Mouse (Mus musculus) kidney, adult 9 months (tissue): ENCODE measurements at regions not wholly inside any gene's neighbourhood (a gene's known extent, or its start where the extent isn't known, plus 50 kb on each side); places are given as distances from the start of the nearest gene placed in this dataset.

Experiments used
- DNase-seq: peaks from one replicate; pipeline ENCODE4 v3.0.0; 2022

GRCm38 (mm10) chr13:72691783-72692729 is 63.4 kb downstream of the Irx2 start:
- DNase-seq, result no peak

DNA sequence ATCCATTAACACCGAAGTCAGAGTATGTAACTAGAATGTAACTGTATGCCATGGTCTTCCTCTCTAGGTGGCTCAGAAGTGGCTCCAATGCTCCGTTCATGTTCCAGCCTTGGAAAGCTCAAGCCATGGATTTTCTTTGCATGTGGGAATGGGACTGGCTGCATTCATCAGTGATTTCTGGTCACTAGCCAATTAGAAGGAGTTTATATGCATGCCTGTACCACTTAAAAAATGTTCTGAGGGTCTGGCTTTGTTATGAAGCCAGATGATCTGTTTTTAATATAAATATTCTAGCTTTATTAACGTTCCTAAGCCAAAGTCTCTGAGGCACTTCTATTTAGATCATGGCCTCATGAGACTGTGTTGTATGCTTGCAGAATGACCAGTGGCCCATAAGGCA is 78.8 kb downstream of the Irx2 start:
- no peak for DNase-seq

- no peak for DNase-seq
Observed at GRCm38 (mm10) chr13:72708728-72709127, 80.1 kb downstream of the Irx2 start.

GRCm38 (mm10) chr13:72710051-72710450 is 81.4 kb downstream of the Irx2 start:
- no peak for DNase-seq

DNA sequence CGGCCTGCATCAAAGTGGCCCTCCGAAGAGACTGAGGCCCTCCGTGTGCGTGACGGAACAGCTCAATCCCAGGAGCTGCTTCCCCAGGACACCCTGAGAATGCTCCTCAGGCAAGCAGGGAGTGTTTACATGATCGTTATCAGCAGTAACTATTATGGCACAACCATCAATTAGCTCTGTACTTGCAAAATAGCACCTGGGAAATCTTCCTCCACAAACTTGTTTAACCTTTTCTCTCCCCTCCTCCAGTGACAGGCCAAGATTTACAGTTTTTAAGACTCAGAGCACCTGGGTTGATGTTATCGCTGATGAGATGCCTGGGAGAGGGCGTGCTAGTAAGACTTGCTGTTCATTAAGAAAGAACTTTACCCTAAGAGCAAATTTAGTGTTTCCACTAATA is 82.5 kb downstream of the Irx2 start:
- DNase-seq, result no peak

- no peak for DNase-seq
Observed at GRCm38 (mm10) chr13:72711842-72712330, 83.3 kb downstream of the Irx2 start.

DNA sequence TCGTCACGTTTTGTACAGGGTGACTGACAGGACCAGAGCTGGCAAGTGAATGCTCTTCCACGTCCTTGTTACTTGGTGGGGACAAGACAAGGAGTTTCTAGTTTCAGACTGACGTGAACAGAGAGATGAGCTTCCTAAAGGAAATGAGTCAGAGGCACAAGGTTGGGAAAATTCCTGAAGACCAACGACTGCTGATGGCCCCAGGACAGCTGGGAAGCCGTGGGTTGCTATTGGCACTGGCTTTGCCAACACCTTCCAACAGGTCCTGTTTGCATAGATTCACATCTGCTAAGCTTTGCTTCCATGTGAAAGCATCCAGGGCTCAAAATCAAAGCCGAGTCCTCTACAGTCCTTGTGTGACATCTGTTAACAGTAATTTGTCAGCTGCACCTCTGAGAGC is 86.2 kb downstream of the Irx2 start:
- DNase-seq, result no peak

GRCm38 (mm10) chr13:72715959-72716680 is 87.5 kb downstream of the Irx2 start:
- no peak for DNase-seq

DNA sequence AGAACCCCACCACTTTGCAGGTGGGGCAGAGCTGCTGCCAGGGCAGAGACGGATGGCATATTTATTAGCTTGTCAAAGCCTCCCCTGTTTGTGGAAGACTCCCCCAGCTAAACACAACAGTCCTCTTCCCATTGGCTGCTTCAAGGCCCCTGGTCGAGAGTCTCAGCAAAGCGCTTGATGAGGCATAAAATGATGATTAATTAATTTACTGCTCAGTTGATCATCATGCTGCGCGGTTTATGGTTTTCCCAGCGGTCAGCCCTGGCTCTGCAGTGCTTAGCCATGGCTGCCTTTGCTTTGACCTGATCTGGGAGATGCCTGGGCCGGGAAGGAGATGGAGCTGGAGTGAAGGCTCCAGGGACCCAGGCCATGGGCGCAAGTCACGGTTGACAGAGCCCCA is 98.5 kb downstream of the Irx2 start:
- no peak for DNase-seq

DNA sequence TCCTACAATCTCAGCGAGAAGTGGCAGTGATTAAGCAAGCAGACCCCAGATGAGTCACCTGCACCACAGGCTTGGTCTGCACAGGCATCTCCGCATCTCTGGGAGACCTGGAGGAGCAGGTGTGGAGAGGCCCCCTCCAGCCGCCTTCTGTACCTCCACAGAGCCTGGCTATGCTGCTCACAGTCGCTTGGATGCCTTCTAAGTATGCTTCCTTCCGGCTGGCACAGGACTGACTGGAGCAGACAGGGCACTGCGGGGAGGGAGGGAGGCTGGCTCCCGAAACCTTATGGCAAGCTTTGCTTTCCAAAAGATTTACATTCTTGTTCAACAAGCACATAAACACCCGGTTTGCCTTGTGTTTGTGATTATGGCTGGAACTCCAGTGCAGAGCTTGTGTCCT is 107.3 kb downstream of the Irx2 start:
- no peak for DNase-seq

DNA sequence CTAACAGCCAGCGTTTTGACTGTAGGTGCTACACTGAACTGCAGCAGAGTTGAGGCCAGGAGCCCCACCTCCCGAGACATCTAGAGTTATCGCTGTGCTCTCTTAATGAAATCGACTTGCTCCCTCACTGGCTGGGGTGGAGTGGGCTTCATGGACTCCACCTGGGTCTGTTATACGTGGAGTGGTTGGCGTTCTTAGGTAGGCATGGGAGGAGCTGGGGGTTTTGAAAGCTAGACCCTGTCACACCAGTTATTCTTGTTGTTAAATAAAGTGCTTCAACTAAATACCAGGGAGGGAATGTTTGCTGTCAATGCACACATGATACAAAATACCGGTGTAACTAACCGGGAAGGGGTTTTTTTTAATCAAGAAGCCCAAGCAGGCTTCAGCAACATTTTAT is 108.4 kb downstream of the Irx2 start:
- no peak for DNase-seq

DNA sequence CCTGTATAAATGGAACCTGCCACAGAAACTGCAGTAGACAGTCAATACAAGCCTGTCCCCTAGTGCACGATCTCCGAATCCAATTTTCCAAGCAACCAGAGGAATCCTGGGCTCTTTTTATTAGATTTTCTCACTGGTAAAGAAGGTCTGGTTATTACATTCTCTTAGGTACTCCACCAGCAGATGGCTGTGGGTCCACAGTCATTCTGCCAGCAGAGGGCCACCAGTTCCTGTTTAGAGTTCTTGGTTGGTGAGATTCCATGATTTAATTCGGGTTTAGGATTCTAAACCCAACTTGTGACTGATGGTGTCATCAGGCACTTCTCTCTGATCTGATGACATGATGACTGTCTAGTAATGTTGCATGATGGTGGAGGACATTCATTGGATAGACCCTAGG is 118.6 kb downstream of the Irx2 start:
- DNase-seq, result no peak

DNA sequence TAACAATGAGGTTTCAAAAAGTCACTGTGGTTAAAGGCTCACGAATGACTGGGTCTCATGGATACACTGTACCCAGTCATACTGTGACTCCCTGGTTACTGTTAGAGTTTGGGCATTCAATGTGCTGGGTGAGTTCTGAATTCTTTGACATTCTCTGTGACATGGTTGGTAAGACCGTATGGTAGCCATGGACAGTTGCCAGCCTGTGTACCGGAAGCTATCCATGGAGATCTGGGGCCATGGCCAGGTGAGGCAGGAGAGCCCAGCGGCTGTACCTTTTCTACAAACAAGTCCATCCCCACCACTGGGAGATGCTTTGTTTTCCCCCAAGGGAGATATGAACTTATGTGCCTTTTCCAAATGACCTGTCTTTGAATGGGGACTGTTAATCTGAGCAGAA is 126.4 kb downstream of the Irx2 start:
- DNase-seq, result no peak

GRCm38 (mm10) chr13:72762481-72762880 is 133.9 kb downstream of the Irx2 start:
- no peak for DNase-seq

GRCm38 (mm10) chr13:72763337-72763736 is 134.7 kb downstream of the Irx2 start:
- DNase-seq, result no peak

DNA sequence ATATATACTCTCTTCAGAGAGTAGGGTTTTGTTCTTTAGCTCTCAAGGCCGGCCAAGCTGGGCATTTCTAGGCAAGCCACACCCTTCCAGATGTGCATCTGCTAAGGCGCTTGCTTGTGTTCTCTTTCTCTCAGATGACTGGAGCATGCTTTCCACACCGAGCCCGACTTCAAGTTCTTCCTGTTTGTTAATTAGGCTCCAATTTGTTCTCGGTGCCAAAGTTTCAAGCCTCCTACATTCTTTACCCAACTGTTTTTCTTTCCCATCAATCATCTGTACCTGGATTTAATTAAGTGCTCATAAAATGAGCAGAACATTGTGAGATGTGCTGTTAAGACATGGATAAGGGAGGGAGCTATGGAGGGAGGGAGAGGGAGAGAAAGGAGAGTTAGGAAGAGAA is 138.7 kb downstream of the Irx2 start:
- no peak for DNase-seq

GRCm38 (mm10) chr13:72769007-72769595 is 140.5 kb downstream of the Irx2 start:
- DNase-seq, result no peak

DNA sequence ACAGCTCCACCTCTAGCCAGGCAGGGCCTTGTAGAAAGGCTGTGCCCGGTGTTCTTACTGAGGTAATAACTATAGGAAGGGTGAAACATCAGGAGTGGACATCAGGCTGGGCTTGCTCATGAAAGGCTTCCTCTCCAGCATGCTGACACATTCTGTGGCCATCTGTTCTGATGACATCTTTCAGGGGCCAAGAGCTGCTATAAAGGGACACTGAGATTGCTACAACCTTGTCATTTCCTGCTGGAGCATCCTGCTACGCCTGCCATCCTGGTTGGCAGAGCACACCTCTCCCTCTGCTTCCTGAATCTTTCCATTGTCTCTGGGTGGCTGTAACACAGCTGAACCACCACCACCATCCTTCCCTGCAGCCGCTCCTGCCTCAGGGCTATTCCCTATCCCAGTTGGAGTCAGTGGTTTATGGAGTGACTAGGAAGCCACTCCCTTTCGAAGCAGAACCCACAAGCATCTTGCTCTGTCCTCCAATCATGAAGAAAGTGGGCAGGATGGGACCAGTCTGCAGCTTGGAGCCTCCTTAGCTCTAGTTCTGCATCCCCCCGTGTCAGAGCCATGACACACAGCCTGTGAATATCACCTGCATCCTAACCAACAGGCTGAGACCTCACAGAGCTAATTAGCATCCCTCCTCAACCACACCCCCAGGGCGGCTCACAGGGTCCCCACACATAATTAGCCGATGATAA is 154.6 kb downstream of the Irx2 start:
- DNase-seq, result no peak

GRCm38 (mm10) chr13:72783727-72784070 is 155.1 kb downstream of the Irx2 start:
- no peak for DNase-seq

- DNase-seq, result no peak
Observed at GRCm38 (mm10) chr13:72792695-72793094, 164.1 kb downstream of the Irx2 start.

DNA sequence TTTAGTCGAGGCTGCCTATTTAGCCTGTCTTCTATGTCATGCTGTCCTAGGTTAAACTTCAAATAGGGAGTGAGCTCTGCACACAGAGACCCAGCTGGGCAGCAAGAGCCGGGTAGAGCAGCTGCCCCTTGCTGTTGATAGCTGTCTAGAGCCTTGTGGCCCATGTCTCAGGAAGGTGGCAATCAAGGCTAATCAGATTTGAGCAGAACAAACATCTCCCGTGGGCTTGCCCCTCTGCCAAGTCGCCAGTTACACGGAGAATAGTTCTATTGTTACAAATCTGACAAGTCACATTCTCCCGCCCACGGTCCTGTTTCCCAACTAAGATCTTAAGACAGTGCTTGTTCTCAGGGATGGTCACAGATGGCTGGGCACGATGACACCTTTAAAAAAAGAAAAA is 171.4 kb downstream of the Irx2 start:
- DNase-seq, result no peak

GRCm38 (mm10) chr13:72800546-72800945 is 171.9 kb downstream of the Irx2 start:
- DNase-seq, result no peak

DNA sequence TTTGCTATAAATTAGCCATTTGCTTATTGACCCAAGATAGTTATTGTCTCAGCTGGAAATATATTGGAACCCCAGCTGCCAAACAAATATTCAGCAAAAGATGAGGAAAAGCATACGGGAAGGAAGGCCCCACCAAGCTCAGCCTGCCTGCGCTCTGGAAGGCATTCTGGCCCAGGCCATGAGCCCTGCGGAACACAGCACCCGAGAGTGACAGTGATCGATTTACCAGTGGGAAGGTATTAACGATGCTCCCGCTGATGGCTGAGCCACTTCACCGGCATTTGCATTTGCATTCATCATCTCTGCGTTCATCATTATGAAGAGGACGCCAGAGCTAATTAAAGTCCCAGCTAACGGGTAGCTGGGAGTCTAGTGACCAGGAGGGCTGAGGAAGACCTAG is 174.8 kb downstream of the Irx2 start:
- no peak for DNase-seq
